Mouse (Mus musculus) lung, embryonic 16.5 days (tissue): ENCODE data around the gene Abhd16b. TPM values are rescaled to one million over a fixed set of nuclear protein-coding genes. Genes with fewer than 3 reads are reported as not detected.

Source experiments
- ATAC-seq: fragments of 200-750 bp; cut with Nextera tagmentation; 2 replicates; pipeline ENCODE4 v1.8.0; 2017; ENCODE audit warnings: low read depth, mild to moderate bottlenecking, moderate library complexity
- H3K27ac ChIP-seq: fragments of 300-500 bp; sonication (generic); 2 replicates; pipeline ENCODE4 v1.5.1; 2014; ENCODE audit warnings: mild to moderate bottlenecking, control low read depth, low read length
- H3K27me3 ChIP-seq: fragments of 300-500 bp; sonication (generic); 2 replicates; pipeline ENCODE4 v1.6.1; 2014; ENCODE audit warnings: low read depth, low read length, mixed read lengths; ENCODE audit not compliant: control insufficient read depth, insufficient read depth
- H3K36me3 ChIP-seq: fragments of 300-500 bp; sonication (generic); 2 replicates; pipeline ENCODE4 v1.6.1; 2014; ENCODE audit warnings: low read length; ENCODE audit not compliant: control insufficient read depth, insufficient read depth
- H3K4me1 ChIP-seq: fragments of 300-500 bp; sonication (generic); replicated peaks from 2 replicates; pipeline ENCODE4 v1.6.1; 2014; ENCODE audit warnings: low read length, mixed read lengths; ENCODE audit not compliant: control insufficient read depth, insufficient read depth
- H3K4me2 ChIP-seq: fragments of 300-500 bp; sonication (generic); 2 replicates; pipeline ENCODE4 v1.6.1; 2014; ENCODE audit warnings: low read depth, low read length, control low read depth
- H3K4me3 ChIP-seq: fragments of 300-500 bp; sonication (generic); 2 replicates; pipeline ENCODE4 v1.5.1; 2014; ENCODE audit warnings: mild to moderate bottlenecking, low read length, control low read depth
- H3K9ac ChIP-seq: fragments of 300-500 bp; sonication (generic); 2 replicates; pipeline ENCODE4 v1.6.1; 2014; ENCODE audit warnings: low read length, control low read depth
- H3K9me3 ChIP-seq: fragments of 300-500 bp; sonication (generic); 2 replicates; pipeline ENCODE4 v1.6.1; 2016; ENCODE audit warnings: low read length; ENCODE audit not compliant: control insufficient read depth
- WGBS: fragments of 180-500 bp; shearing (Covaris S2); extraction: QIAGEN DNeasy Blood & Tissue Kit; methylation state at CpG from one replicate; pipeline ENCODE4 v1.1.7; 2014; 5-methylcytosine and 5-hydroxymethylcytosine counted together
- polyA plus RNA-seq: library from polyadenylated mRNA; unstranded; fragments of >200 nt; fragmentation: Nextera tagmentation; extraction: Ambion mirVana; gene quantifications from 2 replicates; pipeline ENCODE4 v1.2.1, GENCODE M21; 2015

The Abhd16b gene
- polyA plus RNA-seq, 1 experiment from 2014 or later = 0.14 TPM

GRCm38 (mm10) chr2:181522811-181523210 is 29.8 kb downstream of the Abhd16b start:
- Histone ChIP-seq H3K27ac (no peak overlapping the region), H3K36me3 (peaks cover 2% of the 10 kb centered on the region), H3K4me1 (peaks cover 21% of the 10 kb centered on the region), H3K4me3 (no peak overlapping the region), H3K4me2 (no peak overlapping the region), H3K9ac (no peak overlapping the region), H3K9me3 (no peaks in the 10 kb centered on the region), H3K27me3 (no peaks in the 10 kb centered on the region)
- WGBS = 65% methylated on average over 5 of the region's 5 CpGs
- no peak for ATAC-seq

- H3K9me3 ChIP-seq = peaks cover under 1% of the 10 kb centered on the region
- no peak overlapping the region for H3K4me2 ChIP-seq
- H3K4me1 ChIP-seq = peaks cover 11% of the 10 kb centered on the region
- no peak overlapping the region for H3K9ac ChIP-seq
- H3K4me3 ChIP-seq = no peak overlapping the region
- H3K27ac ChIP-seq = no peak overlapping the region
- WGBS = 65% methylated on average over 5 of the region's 5 CpGs
- no peak for ATAC-seq
- H3K36me3 ChIP-seq = peaks cover 7% of the 10 kb centered on the region
- no peaks in the 10 kb centered on the region for H3K27me3 ChIP-seq
These were observed 32.5 kb downstream of the Abhd16b start for GRCm38 (mm10) chr2:181525526-181525925.

- ATAC-seq = no peak
- peaks cover 6% of the 10 kb centered on the region for H3K9me3 ChIP-seq
- H3K4me2 ChIP-seq = no peak overlapping the region
- peaks cover 14% of the 10 kb centered on the region; the same call in 1 of the 2 replicates for H3K36me3 ChIP-seq
- 74% methylated on average over 1 of the region's 1 CpGs for WGBS
- H3K9ac ChIP-seq = no peak overlapping the region
- no peaks in the 10 kb centered on the region for H3K27me3 ChIP-seq
- 0 out of 2 replicates have a peak, but pooled peaks cover 2% of the 10 kb centered on the region for H3K4me1 ChIP-seq
- H3K27ac ChIP-seq = no peak overlapping the region
- no peak overlapping the region for H3K4me3 ChIP-seq
These were observed 36.1 kb downstream of the Abhd16b start for GRCm38 (mm10) chr2:181529076-181529475.

GRCm38 (mm10) chr2:181532589-181532988 is 39.6 kb downstream of the Abhd16b start:
- Histone ChIP-seq H3K27me3 (no peaks in the 10 kb centered on the region), H3K9ac (no peak overlapping the region), H3K4me3 (no peak overlapping the region), H3K27ac (no peak overlapping the region), H3K4me1 (0 out of 2 replicates have a peak, but pooled peaks cover 2% of the 10 kb centered on the region), H3K36me3 (peaks cover 14% of the 10 kb centered on the region; the same call in 1 of the 2 replicates), H3K9me3 (peaks cover 6% of the 10 kb centered on the region), H3K4me2 (no peak overlapping the region)
- 88% methylated on average over 3 of the region's 3 CpGs for WGBS
- no peak for ATAC-seq

GRCm38 (mm10) chr2:181536410-181536809 is 43.4 kb downstream of the Abhd16b start:
- Histone ChIP-seq H3K36me3 (peaks cover 3% of the 10 kb centered on the region; the same call in 1 of the 2 replicates), H3K4me3 (no peak overlapping the region), H3K27ac (no peak overlapping the region), H3K9me3 (peaks cover under 1% of the 10 kb centered on the region), H3K9ac (no peak overlapping the region), H3K4me1 (0 out of 2 replicates have a peak, but pooled peaks cover 2% of the 10 kb centered on the region), H3K27me3 (no peaks in the 10 kb centered on the region), H3K4me2 (no peak overlapping the region)
- no peak for ATAC-seq
- WGBS = 79% methylated on average over 2 of the region's 2 CpGs

- Histone ChIP-seq H3K4me2 (no peak overlapping the region), H3K36me3 (no peaks in the 10 kb centered on the region; the same call in 1 of the 2 replicates), H3K9me3 (no peaks in the 10 kb centered on the region), H3K4me1 (0 out of 2 replicates have a peak, but pooled peaks cover 2% of the 10 kb centered on the region), H3K4me3 (no peak overlapping the region), H3K27me3 (no peaks in the 10 kb centered on the region), H3K9ac (no peak overlapping the region), H3K27ac (peak overlapping the region; percentile 7; the same call in 1 of the 2 replicates)
- peak; percentile 65; the same call in 1 of the 2 replicates for ATAC-seq
- 73% methylated on average over 2 of the region's 2 CpGs for WGBS
These were observed 44.5 kb downstream of the Abhd16b start for GRCm38 (mm10) chr2:181537444-181538047.

- Histone ChIP-seq H3K4me2 (no peak overlapping the region), H3K36me3 (peaks cover under 1% of the 10 kb centered on the region; the same call in 1 of the 2 replicates), H3K27ac (no peak overlapping the region), H3K9me3 (no peaks in the 10 kb centered on the region), H3K9ac (no peak overlapping the region), H3K4me3 (no peak overlapping the region), H3K27me3 (no peaks in the 10 kb centered on the region), H3K4me1 (0 out of 2 replicates have a peak, but pooled peaks cover 2% of the 10 kb centered on the region)
- 88% methylated on average over 6 of the region's 6 CpGs for WGBS
- no peak for ATAC-seq
These were observed 48.9 kb downstream of the Abhd16b start for GRCm38 (mm10) chr2:181541761-181542380.

Other genes with a start within 250 kb of the Abhd16b start
- gene Gmeb2, start 205.2 kb upstream of the Abhd16b start, polyA plus RNA-seq = 14.3 and 15.9 TPM in 2 replicates
- gene Stmn3, start 178.7 kb upstream of the Abhd16b start, polyA plus RNA-seq = 4.8 and 9.3 TPM in 2 replicates
- gene Rtel1, start 173.5 kb upstream of the Abhd16b start, polyA plus RNA-seq = 47.2 and 47.8 TPM in 2 replicates
- 39.2 and 39.4 TPM in 2 replicates for gene Zgpat, start 128.3 kb upstream of the Abhd16b start, polyA plus RNA-seq
- gene Arfrp1, start 127.8 kb upstream of the Abhd16b start, polyA plus RNA-seq = 60.8 and 62.0 TPM in 2 replicates
- gene Lime1, start 113.1 kb upstream of the Abhd16b start, polyA plus RNA-seq = 20.7 and 24.0 TPM in 2 replicates
- gene Zbtb46, start 33.8 kb upstream of the Abhd16b start, polyA plus RNA-seq = 15.2 and 15.4 TPM in 2 replicates
- gene Tpd52l2, start 3.9 kb downstream of the Abhd16b start, polyA plus RNA-seq = 167 and 169 TPM in 2 replicates
- 82.0 and 82.1 TPM in 2 replicates for gene Dnajc5, start 27.3 kb downstream of the Abhd16b start, polyA plus RNA-seq
- gene Uckl1, start 91.7 kb downstream of the Abhd16b start, polyA plus RNA-seq = 49.1 and 54.6 TPM in 2 replicates
- gene Prpf6, start 98.7 kb downstream of the Abhd16b start, polyA plus RNA-seq = 59.1 and 59.3 TPM in 2 replicates
- gene Zfp512b, start 99.6 kb downstream of the Abhd16b start, polyA plus RNA-seq = 34.9 and 37.2 TPM in 2 replicates
- gene Samd10, start 106.0 kb downstream of the Abhd16b start, polyA plus RNA-seq = 30.1 and 31.0 TPM in 2 replicates
- 0.21 and 0.49 TPM in 2 replicates for gene Gm29797, start 163.8 kb downstream of the Abhd16b start, polyA plus RNA-seq
- gene Sox18, start 178.4 kb downstream of the Abhd16b start, polyA plus RNA-seq = 84.1 and 84.8 TPM in 2 replicates
- gene Tcea2, start 187.1 kb downstream of the Abhd16b start, polyA plus RNA-seq = 19.3 and 19.7 TPM in 2 replicates
- gene Rgs19, start 200.8 kb downstream of the Abhd16b start, polyA plus RNA-seq = 59.8 and 63.4 TPM in 2 replicates
- gene Lkaaear1, start 205.2 kb downstream of the Abhd16b start, polyA plus RNA-seq = not detected in 2 replicates
- 0.43 and 0.72 TPM in 2 replicates for gene Oprl1, start 221.8 kb downstream of the Abhd16b start, polyA plus RNA-seq